Mouse (Mus musculus): ENCODE data around the gene Cntn2. TPM values are rescaled to one million over a fixed set of nuclear protein-coding genes. Genes with fewer than 3 reads are reported as not detected.

The Cntn2 gene
- polyA plus RNA-seq, 1 experiment = 0.02 TPM

GRCm38 (mm10) chr1:132572851-132573250 is 29.8 kb upstream of the Cntn2 start:
- no peaks in the 10 kb centered on the region; the same call in 1 of the 2 replicates for H3K4me1 ChIP-seq
- peaks cover 86% of the 10 kb centered on the region for H3K27me3 ChIP-seq (replicated peaks)
- TF ChIP-seq GATA1 (IDR thresholded peaks at IDR 0.05; ENCODE audit: borderline replicate concordance, low read length) = no peak
- TF ChIP-seq FLI1 (IDR thresholded peaks at IDR 0.05; ENCODE audit: low read length) = no peak
- no peaks in the 10 kb centered on the region for H3K36me3 ChIP-seq (replicated peaks; ENCODE audit: low read length)
- no peaks in the 10 kb centered on the region for H3K9me3 ChIP-seq
- H3K4me3 ChIP-seq (replicated peaks) = no peak overlapping the region

- Histone ChIP-seq H3K9me3 (no peaks in the 10 kb centered on the region), H3K27me3 (replicated peaks) (peaks cover 86% of the 10 kb centered on the region), H3K36me3 (replicated peaks; ENCODE audit: low read length) (no peaks in the 10 kb centered on the region), H3K4me1 (peaks cover 5% of the 10 kb centered on the region; the same call in 1 of the 2 replicates), H3K4me3 (replicated peaks) (no peak overlapping the region)
- TF ChIP-seq GATA1 (IDR thresholded peaks at IDR 0.05; ENCODE audit: borderline replicate concordance, low read length) (no peak), FLI1 (IDR thresholded peaks at IDR 0.05; ENCODE audit: low read length) (no peak)
Measured at GRCm38 (mm10) chr1:132571613-132572012, 28.6 kb upstream of the Cntn2 start.

- TF ChIP-seq FLI1 (IDR thresholded peaks at IDR 0.05; ENCODE audit: low read length) (no peak), GATA1 (IDR thresholded peaks at IDR 0.05; ENCODE audit: borderline replicate concordance, low read length) (no peak)
- Histone ChIP-seq H3K27me3 (replicated peaks) (peaks cover 90% of the 10 kb centered on the region), H3K4me1 (peaks cover 8% of the 10 kb centered on the region), H3K36me3 (replicated peaks; ENCODE audit: low read length) (no peaks in the 10 kb centered on the region), H3K4me3 (replicated peaks) (no peak overlapping the region), H3K9me3 (no peaks in the 10 kb centered on the region)
Measured at GRCm38 (mm10) chr1:132570906-132571305, 27.9 kb upstream of the Cntn2 start.

GRCm38 (mm10) chr1:132570068-132570780 is 27.2 kb upstream of the Cntn2 start:
- Histone ChIP-seq H3K27me3 (replicated peaks) (peaks cover 91% of the 10 kb centered on the region), H3K4me1 (peaks cover 15% of the 10 kb centered on the region)

GRCm38 (mm10) chr1:132569516-132569915 is 26.5 kb upstream of the Cntn2 start:
- Histone ChIP-seq H3K4me1 (peaks cover 19% of the 10 kb centered on the region), H3K27me3 (replicated peaks) (peaks cover 93% of the 10 kb centered on the region)
- TF ChIP-seq FLI1 (IDR thresholded peaks at IDR 0.05; ENCODE audit: low read length) (no peak), GATA1 (IDR thresholded peaks at IDR 0.05; ENCODE audit: borderline replicate concordance, low read length) (no peak)

More at GRCm38 (mm10) chr1:132570068-132570780, 27.2 kb upstream of the Cntn2 start:
- H3K9me3 ChIP-seq = no peaks in the 10 kb centered on the region
- no peak for TF ChIP-seq FLI1 (IDR thresholded peaks at IDR 0.05; ENCODE audit: low read length)
- no peak for TF ChIP-seq GATA1 (IDR thresholded peaks at IDR 0.05; ENCODE audit: borderline replicate concordance, low read length)
- no peaks in the 10 kb centered on the region for H3K36me3 ChIP-seq (replicated peaks; ENCODE audit: low read length)
- no peak overlapping the region for H3K4me3 ChIP-seq (replicated peaks)

GRCm38 (mm10) chr1:132567336-132568125 is 24.5 kb upstream of the Cntn2 start:
- H3K9me3 ChIP-seq = no peaks in the 10 kb centered on the region
- no peak for TF ChIP-seq FLI1 (IDR thresholded peaks at IDR 0.05; ENCODE audit: low read length)
- TF ChIP-seq GATA1 (IDR thresholded peaks at IDR 0.05; ENCODE audit: borderline replicate concordance, low read length) = no peak
- no peaks in the 10 kb centered on the region for H3K36me3 ChIP-seq (replicated peaks; ENCODE audit: low read length)
- H3K4me1 ChIP-seq = peaks cover 24% of the 10 kb centered on the region
- peaks cover 92% of the 10 kb centered on the region for H3K27me3 ChIP-seq (replicated peaks)
- H3K4me3 ChIP-seq (replicated peaks) = no peak overlapping the region

More at GRCm38 (mm10) chr1:132569516-132569915, 26.5 kb upstream of the Cntn2 start:
- Histone ChIP-seq H3K36me3 (replicated peaks; ENCODE audit: low read length) (no peaks in the 10 kb centered on the region), H3K4me3 (replicated peaks) (no peak overlapping the region), H3K9me3 (no peaks in the 10 kb centered on the region)

DNA sequence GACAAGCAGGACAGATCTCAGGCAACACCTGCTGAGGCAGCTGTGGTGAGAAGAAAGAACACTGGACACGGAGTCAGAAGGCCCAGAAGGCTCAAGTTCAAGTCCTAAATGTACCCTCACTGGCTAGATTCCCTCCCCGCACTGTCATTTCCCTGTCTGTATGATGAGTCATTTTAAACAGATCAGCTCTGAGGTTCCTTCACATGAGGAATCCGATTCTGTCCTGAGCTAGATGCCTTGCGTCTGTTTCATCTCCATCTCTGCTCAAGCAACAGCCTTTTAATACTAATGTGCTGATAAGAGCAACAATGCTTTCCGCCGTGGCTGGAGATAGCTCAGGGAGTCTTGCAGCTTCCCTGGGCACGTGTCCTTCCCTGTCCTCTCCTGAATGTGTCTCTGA is 22.7 kb upstream of the Cntn2 start:
- no peaks in the 10 kb centered on the region for H3K36me3 ChIP-seq (replicated peaks; ENCODE audit: low read length)
- TF ChIP-seq GATA1 (IDR thresholded peaks at IDR 0.05; ENCODE audit: borderline replicate concordance, low read length) = no peak
- no peak for TF ChIP-seq FLI1 (IDR thresholded peaks at IDR 0.05; ENCODE audit: low read length)
- peaks cover 91% of the 10 kb centered on the region for H3K27me3 ChIP-seq (replicated peaks)
- H3K4me3 ChIP-seq (replicated peaks) = no peak overlapping the region
- no peaks in the 10 kb centered on the region for H3K9me3 ChIP-seq
- H3K4me1 ChIP-seq = peaks cover 24% of the 10 kb centered on the region

DNA sequence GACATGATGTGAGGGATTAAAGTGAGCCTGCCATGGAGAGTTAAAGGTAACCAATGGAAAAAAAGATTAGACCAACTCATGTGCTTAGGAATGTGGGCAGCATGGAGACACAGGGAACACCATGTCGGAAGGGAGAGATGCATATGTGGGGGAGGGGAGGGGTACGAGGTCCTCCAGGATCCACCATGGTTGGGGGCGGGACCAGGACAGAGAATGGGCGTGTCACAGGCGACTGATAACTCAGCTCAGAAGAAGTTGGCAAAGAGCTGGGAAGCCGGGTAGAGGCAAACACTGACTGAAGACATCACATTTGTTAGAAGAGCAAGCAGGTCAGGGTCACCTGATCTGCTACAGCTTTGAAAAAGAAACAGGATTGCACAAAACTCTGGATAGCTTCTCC is 21.9 kb upstream of the Cntn2 start:
- TF ChIP-seq FLI1 (IDR thresholded peaks at IDR 0.05; ENCODE audit: low read length) = no peak
- TF ChIP-seq GATA1 (IDR thresholded peaks at IDR 0.05; ENCODE audit: borderline replicate concordance, low read length) = no peak
- Histone ChIP-seq H3K9me3 (no peaks in the 10 kb centered on the region), H3K36me3 (replicated peaks; ENCODE audit: low read length) (no peaks in the 10 kb centered on the region)

DNA sequence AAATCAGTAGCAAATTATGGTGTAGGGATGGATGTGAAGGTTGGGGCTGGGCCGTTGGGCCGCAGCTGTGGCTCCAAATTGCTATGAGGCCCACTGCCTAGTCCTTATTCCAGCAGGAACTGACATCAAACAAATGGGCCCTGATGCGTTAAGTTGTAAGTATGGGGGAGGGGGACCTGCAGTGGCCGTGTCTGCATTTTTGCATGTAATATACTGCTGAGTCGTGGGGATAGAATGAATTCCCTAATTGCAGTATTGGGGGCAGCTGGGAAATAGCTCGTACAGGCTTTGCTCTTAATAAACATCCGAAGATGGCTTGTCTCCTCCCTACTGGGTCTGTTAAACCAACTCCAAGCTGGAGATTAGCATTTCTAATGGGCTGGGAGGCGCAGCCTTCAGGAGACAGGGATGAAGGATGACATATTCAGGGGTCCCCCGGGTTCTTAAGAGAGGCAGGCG is 19.3 kb upstream of the Cntn2 start:
- Histone ChIP-seq H3K9me3 (no peaks in the 10 kb centered on the region), H3K4me3 (replicated peaks) (no peak overlapping the region), H3K27me3 (replicated peaks) (peaks cover 92% of the 10 kb centered on the region), H3K36me3 (replicated peaks; ENCODE audit: low read length) (no peaks in the 10 kb centered on the region), H3K4me1 (peaks cover 33% of the 10 kb centered on the region)
- TF ChIP-seq FLI1 (IDR thresholded peaks at IDR 0.05; ENCODE audit: low read length) (no peak), GATA1 (IDR thresholded peaks at IDR 0.05; ENCODE audit: borderline replicate concordance, low read length) (no peak)

More for the DNA sequence above, 21.9 kb upstream of the Cntn2 start:
- no peak overlapping the region for H3K4me3 ChIP-seq (replicated peaks)
- H3K27me3 ChIP-seq (replicated peaks) = peaks cover 91% of the 10 kb centered on the region
- peaks cover 24% of the 10 kb centered on the region for H3K4me1 ChIP-seq
